Mouse (Mus musculus): ENCODE results near the gene Thnsl2. TPM values are rescaled to one million over a fixed set of nuclear protein-coding genes. Genes with fewer than 3 reads are reported as not detected.
A peak's percentile ranks its signal among the peaks of the same experiment; 100 is the strongest.

The Thnsl2 gene
- total RNA-seq (2021): 10 to 100 TPM; 14.9 to 18.5 TPM
- 22.1 and 24.3 TPM in 2 replicates for polyA plus RNA-seq (2012; rRNA removed)
- long read RNA-seq, transcript Thnsl2-202 (9 exons, 2,077 nt): major isoform, 9 of 13 reads
- long read RNA-seq, partial matches to known transcripts: 1 of 13 reads
- long read RNA-seq, other reads (novel, unspliced or antisense): 2 of 13 reads

- peak; percentile 85 for DNase-seq
These were observed at the start of gene Thnsl2 for GRCm38 (mm10) chr6:71143894-71144455. Gene Thnsl2 (minus strand): TSS chr6:71144439.

- no peak for DNase-seq
These were observed 49.0 kb upstream of the Thnsl2 start for GRCm38 (mm10) chr6:71193151-71193740.

GRCm38 (mm10) chr6:71190501-71190900 is 46.3 kb upstream of the Thnsl2 start:
- no peak for DNase-seq

- DNase-seq: no peak
These were observed 45.3 kb upstream of the Thnsl2 start for GRCm38 (mm10) chr6:71189578-71189977.

- no peak for DNase-seq
These were observed 40.8 kb upstream of the Thnsl2 start for GRCm38 (mm10) chr6:71184941-71185604.

- DNase-seq: no peak
These were observed 36.4 kb upstream of the Thnsl2 start for GRCm38 (mm10) chr6:71180596-71180995.

GRCm38 (mm10) chr6:71172812-71173580 is 28.8 kb upstream of the Thnsl2 start:
- no peak for DNase-seq

- DNase-seq: peak; percentile 29
These were observed 22.4 kb upstream of the Thnsl2 start for GRCm38 (mm10) chr6:71166551-71167169.

GRCm38 (mm10) chr6:71164394-71164793 is 20.2 kb upstream of the Thnsl2 start:
- DNase-seq: peak; percentile 8

GRCm38 (mm10) chr6:71162269-71162668 is 18.0 kb upstream of the Thnsl2 start:
- DNase-seq: peak; percentile 30

- no peak for DNase-seq
These were observed 17.1 kb upstream of the Thnsl2 start for GRCm38 (mm10) chr6:71161290-71161689.

GRCm38 (mm10) chr6:71156674-71157326 is 12.6 kb upstream of the Thnsl2 start:
- DNase-seq: no peak

GRCm38 (mm10) chr6:71154861-71155260 is 10.6 kb upstream of the Thnsl2 start:
- no peak for DNase-seq

- DNase-seq: no peak
These were observed 9.2 kb upstream of the Thnsl2 start for GRCm38 (mm10) chr6:71153486-71153885.

GRCm38 (mm10) chr6:71151098-71151497 is 6.9 kb upstream of the Thnsl2 start:
- DNase-seq: no peak

GRCm38 (mm10) chr6:71149534-71149933 is 5.3 kb upstream of the Thnsl2 start:
- peak; percentile 62 for DNase-seq

GRCm38 (mm10) chr6:71148336-71148735 is 4.1 kb upstream of the Thnsl2 start:
- no peak for DNase-seq

GRCm38 (mm10) chr6:71145288-71145989 is 1.2 kb upstream of the Thnsl2 start:
- peak; percentile 41 for DNase-seq

GRCm38 (mm10) chr6:71143154-71143893 is 915 bp downstream of the Thnsl2 start:
- peak; percentile 35 for DNase-seq

- peak; percentile 17 for DNase-seq
These were observed 9.2 kb downstream of the Thnsl2 start for GRCm38 (mm10) chr6:71135031-71135430.

All from adrenal gland, adult 2 months (tissue).